23 mouse cellular contexts compared by ENCODE assay signal in genomic region chr7:136676987-136677545, GRCm38 (mm10).
DNase-seq lines count a peak whose midpoint lies in the region; ATAC-seq lines count a peak whose summit lies in the region.
"Had no signal": no experiment of that assay in that cellular context is flagged by ENCODE, and none has a peak within 500 bp of the region (broad histone marks: within the 10 kb centered on the region; RNA-seq: fewer than 3 reads in every experiment).

No protein-coding gene starts in this region.

- H3K4me1 ChIP-seq in forebrain, embryonic 12.5 days = peaks cover 12% of the 10 kb centered on the region
- H3K4me1 ChIP-seq in forebrain, embryonic 16.5 days (replicated peaks; ENCODE audit: control insufficient read depth, insufficient read depth, low read length) = 0 out of 2 replicates have a peak, but pooled peaks cover 5% of the 10 kb centered on the region
- H3K4me1 ChIP-seq in hindbrain, embryonic 13.5 days (replicated peaks) = peaks cover 25% of the 10 kb centered on the region
- H3K4me1 ChIP-seq in hindbrain, embryonic 10.5 days (replicated peaks) = peaks cover 28% of the 10 kb centered on the region
- peaks cover 2% of the 10 kb centered on the region; the same call in 1 of the 2 replicates for H3K4me1 ChIP-seq in midbrain, embryonic 16.5 days (ENCODE audit: control insufficient read depth, insufficient read depth, low read length)
- 0 out of 2 replicates have a peak, but pooled peaks cover 7% of the 10 kb centered on the region for H3K4me1 ChIP-seq in midbrain, embryonic 15.5 days
- H3K4me1 ChIP-seq in hindbrain, embryonic 16.5 days (ENCODE audit: control insufficient read depth, insufficient read depth, low read depth, low read length) = peaks cover 4% of the 10 kb centered on the region; the same call in 1 of the 2 replicates

- H3K27me3 ChIP-seq in forebrain, embryonic 12.5 days = peaks cover 62% of the 10 kb centered on the region
- peaks cover 7% of the 10 kb centered on the region for H3K27me3 ChIP-seq in forebrain, embryonic 16.5 days (replicated peaks; ENCODE audit: control insufficient read depth, insufficient read depth, low read length)
- peaks cover 20% of the 10 kb centered on the region; the same call in 1 of the 2 replicates for H3K27me3 ChIP-seq in hindbrain, embryonic 13.5 days
- H3K27me3 ChIP-seq in hindbrain, embryonic 10.5 days (ENCODE audit: insufficient read depth, poor library complexity, severe bottlenecking) = peaks cover 54% of the 10 kb centered on the region
- H3K27me3 ChIP-seq in midbrain, embryonic 16.5 days (ENCODE audit: control insufficient read depth, insufficient read depth, low read depth, low read length) = no peaks in the 10 kb centered on the region; the same call in 1 of the 2 replicates
- no peaks in the 10 kb centered on the region for H3K27me3 ChIP-seq in midbrain, embryonic 15.5 days (replicated peaks)
- H3K27me3 ChIP-seq in hindbrain, embryonic 16.5 days (replicated peaks; ENCODE audit: control insufficient read depth, insufficient read depth, low read length) = peaks cover 3% of the 10 kb centered on the region; the same call in 1 of the 2 replicates
- H3K27me3 ChIP-seq: embryonic facial prominence, embryonic 12.5 days had no signal

- no peak overlapping the region for H3K4me3 ChIP-seq in forebrain, embryonic 12.5 days (replicated peaks)
- no peak overlapping the region for H3K4me3 ChIP-seq in forebrain, embryonic 16.5 days (replicated peaks; ENCODE audit: low read length)
- H3K4me3 ChIP-seq in hindbrain, embryonic 13.5 days = no peak overlapping the region
- H3K4me3 ChIP-seq in hindbrain, embryonic 10.5 days = no peak overlapping the region
- no peak overlapping the region for H3K4me3 ChIP-seq in midbrain, embryonic 16.5 days (ENCODE audit: low read depth, low read length)
- H3K4me3 ChIP-seq in midbrain, embryonic 15.5 days = no peak overlapping the region
- H3K4me3 ChIP-seq in hindbrain, embryonic 16.5 days (ENCODE audit: low read length) = no peak overlapping the region
- H3K4me3 ChIP-seq: embryonic facial prominence, embryonic 12.5 days; heart, adult 2 months had no signal

- H3K9me3 ChIP-seq in forebrain, embryonic 12.5 days = no peaks in the 10 kb centered on the region
- H3K9me3 ChIP-seq in forebrain, embryonic 16.5 days (ENCODE audit: control insufficient read depth, low read length) = no peaks in the 10 kb centered on the region
- H3K9me3 ChIP-seq in hindbrain, embryonic 13.5 days = no peaks in the 10 kb centered on the region
- H3K9me3 ChIP-seq in hindbrain, embryonic 10.5 days = no peaks in the 10 kb centered on the region
- H3K9me3 ChIP-seq in midbrain, embryonic 16.5 days (replicated peaks; ENCODE audit: control insufficient read depth, low read length, poor library complexity, severe bottlenecking) = no peaks in the 10 kb centered on the region
- H3K9me3 ChIP-seq in midbrain, embryonic 15.5 days = no peaks in the 10 kb centered on the region
- H3K9me3 ChIP-seq in hindbrain, embryonic 16.5 days (ENCODE audit: control insufficient read depth, low read length) = no peaks in the 10 kb centered on the region
- H3K9me3 ChIP-seq: embryonic facial prominence, embryonic 12.5 days had no signal

- WGBS in forebrain, embryonic 12.5 days = 58% methylated on average over 17 of the region's 17 CpGs
- 58% methylated on average over 17 of the region's 17 CpGs for WGBS in forebrain, embryonic 16.5 days
- WGBS in hindbrain, embryonic 13.5 days = 45% methylated on average over 17 of the region's 17 CpGs
- WGBS in hindbrain, embryonic 10.5 days = 78% methylated on average over 17 of the region's 17 CpGs
- WGBS in midbrain, embryonic 16.5 days = 53% methylated on average over 17 of the region's 17 CpGs
- 53% methylated on average over 17 of the region's 17 CpGs for WGBS in midbrain, embryonic 15.5 days
- 47% methylated on average over 17 of the region's 17 CpGs for WGBS in hindbrain, embryonic 16.5 days

- DNase-seq in hindbrain, embryonic 10.5 days (ENCODE audit: low spot score) = no peak
- DNase-seq in frontal cortex, adult 2 months (ENCODE audit: extremely low spot score in 1 of 2, low spot score in 1 of 2) = no peak
- DNase-seq: adrenal gland, adult 8-10 months; adrenal gland, postnatal 36 days; B cell, adult 2 months; cerebellum, adult 11-12 months; cerebellum, adult 9-10 months; cerebellum, postnatal 25 days; gastrocnemius, postnatal 10 days; heart, adult 2 months; heart, postnatal 10 days; heart, postnatal 4 days had no signal

- H3K27ac ChIP-seq in forebrain, embryonic 12.5 days = no peak overlapping the region
- no peak overlapping the region for H3K27ac ChIP-seq in forebrain, embryonic 16.5 days (ENCODE audit: low read length)
- no peak overlapping the region for H3K27ac ChIP-seq in hindbrain, embryonic 13.5 days
- H3K27ac ChIP-seq in hindbrain, embryonic 10.5 days = no peak overlapping the region
- no peak overlapping the region for H3K27ac ChIP-seq in midbrain, embryonic 16.5 days (ENCODE audit: low read length)
- no peak overlapping the region; the same call in 1 of the 2 replicates for H3K27ac ChIP-seq in midbrain, embryonic 15.5 days
- no peak overlapping the region for H3K27ac ChIP-seq in hindbrain, embryonic 16.5 days (ENCODE audit: low read depth, low read length)
- H3K27ac ChIP-seq: embryonic facial prominence, embryonic 12.5 days; heart, adult 2 months had no signal

- no peak overlapping the region for H3K4me2 ChIP-seq in forebrain, embryonic 12.5 days
- H3K4me2 ChIP-seq in forebrain, embryonic 16.5 days (ENCODE audit: low read length) = no peak overlapping the region
- H3K4me2 ChIP-seq in hindbrain, embryonic 13.5 days = 0 out of 2 replicates have a peak overlapping the region, but pooled peaks have one; percentile 10
- peak overlapping the region; percentile 2; the same call in 1 of the 2 replicates for H3K4me2 ChIP-seq in midbrain, embryonic 16.5 days (ENCODE audit: low read length)
- no peak overlapping the region for H3K4me2 ChIP-seq in midbrain, embryonic 15.5 days
- H3K4me2 ChIP-seq in hindbrain, embryonic 16.5 days (ENCODE audit: low read length) = peak overlapping the region; percentile 26; the same call in 1 of the 2 replicates
- H3K4me2 ChIP-seq: embryonic facial prominence, embryonic 12.5 days had no signal

- H3K36me3 ChIP-seq in forebrain, embryonic 12.5 days (replicated peaks) = no peaks in the 10 kb centered on the region
- H3K36me3 ChIP-seq in forebrain, embryonic 16.5 days (ENCODE audit: control insufficient read depth, insufficient read depth) = no peaks in the 10 kb centered on the region
- H3K36me3 ChIP-seq in hindbrain, embryonic 13.5 days = no peaks in the 10 kb centered on the region
- H3K36me3 ChIP-seq in hindbrain, embryonic 10.5 days = no peaks in the 10 kb centered on the region
- no peaks in the 10 kb centered on the region for H3K36me3 ChIP-seq in midbrain, embryonic 16.5 days (ENCODE audit: control insufficient read depth, insufficient read depth, low read length)
- no peaks in the 10 kb centered on the region for H3K36me3 ChIP-seq in midbrain, embryonic 15.5 days (replicated peaks)
- no peaks in the 10 kb centered on the region for H3K36me3 ChIP-seq in hindbrain, embryonic 16.5 days (ENCODE audit: control insufficient read depth, insufficient read depth, low read length)
- H3K36me3 ChIP-seq: embryonic facial prominence, embryonic 12.5 days; G1E had no signal

- no peak overlapping the region for H3K9ac ChIP-seq in forebrain, embryonic 12.5 days
- no peak overlapping the region for H3K9ac ChIP-seq in forebrain, embryonic 16.5 days (replicated peaks; ENCODE audit: low read depth, low read length)
- no peak overlapping the region for H3K9ac ChIP-seq in hindbrain, embryonic 13.5 days
- H3K9ac ChIP-seq in midbrain, embryonic 16.5 days (ENCODE audit: low read depth, low read length) = no peak overlapping the region
- H3K9ac ChIP-seq in midbrain, embryonic 15.5 days = no peak overlapping the region
- H3K9ac ChIP-seq in hindbrain, embryonic 16.5 days (ENCODE audit: low read depth, low read length) = no peak overlapping the region
- H3K9ac ChIP-seq: embryonic facial prominence, embryonic 12.5 days had no signal

- ATAC-seq in forebrain, embryonic 12.5 days (ENCODE audit: low FRiP score) = peak; percentile 36; the same call in 1 of the 2 replicates
- ATAC-seq in forebrain, embryonic 16.5 days = no peak
- ATAC-seq in hindbrain, embryonic 13.5 days (ENCODE audit: low FRiP score) = no peak
- no peak for ATAC-seq in midbrain, embryonic 16.5 days
- no peak for ATAC-seq in midbrain, embryonic 15.5 days (replicated peaks)
- no peak for ATAC-seq in hindbrain, embryonic 16.5 days
- ATAC-seq: CD4-positive, CD25-positive, alpha-beta regulatory T cell, adult 4 months; inflammation-experienced regulatory T-cells, adult 6 months; intestine, postnatal 0 days had no signal

Comparison
In these comparisons a context has a peak if more than half of its experiments do, and no peak if none do; other contexts are left out.
1. H3K4me2 ChIP-seq: peak in hindbrain, embryonic 13.5 days (single experiment), midbrain, embryonic 16.5 days (single experiment) and hindbrain, embryonic 16.5 days (single experiment); none in forebrain, embryonic 12.5 days (single experiment), forebrain, embryonic 16.5 days (single experiment) and midbrain, embryonic 15.5 days (single experiment).